Mouse (Mus musculus) CH12.LX (cell line): ENCODE measurements at regions not wholly inside any gene's neighbourhood (a gene's known extent, or its start where the extent isn't known, plus 50 kb on each side); places are given as distances from the start of the nearest gene placed in this dataset.

Experiments used
- CTCF ChIP-seq, 2 experiments: IDR thresholded peaks in 1 of 2; conservative IDR thresholded peaks in 1 of 2; 2 replicates each; pipeline ENCODE4 v1.5.1; 2011 to 2012; ENCODE audit warnings: low read depth in 2 of 2, low read length in 2 of 2, improper control_type of control experiment in 1 of 2, inconsistent platforms in 1 of 2, mild to moderate bottlenecking in 1 of 2, moderate library complexity in 1 of 2
- EP300 ChIP-seq: IDR thresholded peaks from 2 replicates; pipeline ENCODE4 v1.6.1; 2011; ENCODE audit warnings: low read length, improper control_type of control experiment
- MAX ChIP-seq: IDR thresholded peaks from 2 replicates; pipeline ENCODE4 v1.6.1; 2011; ENCODE audit warnings: low read length, improper control_type of control experiment
- SIN3A ChIP-seq: IDR thresholded peaks from 2 replicates; pipeline ENCODE4 v1.6.1; 2012; ENCODE audit warnings: low read length, improper control_type of control experiment, inconsistent platforms
- USF1 ChIP-seq: IDR thresholded peaks from 2 replicates; pipeline ENCODE4 v1.6.1; 2014; ENCODE audit warnings: low read depth, mild to moderate bottlenecking, inconsistent platforms, low read length, improper control_type of control experiment
- ZNF384 ChIP-seq: IDR thresholded peaks from 2 replicates; pipeline ENCODE4 v1.6.1; 2012; ENCODE audit warnings: low read depth, low read length, improper control_type of control experiment, inconsistent platforms

- TF ChIP-seq USF1 (no peak), CTCF (conservative IDR thresholded peaks at IDR 0.05 in 1 of 2, IDR thresholded peaks at IDR 0.05 in 1 of 2; ENCODE audit: low read depth in 2 of 2, low read length in 2 of 2) (peak in 1 of 2 experiments; percentile 53; a peak in 2 of 4 replicates), MAX (no peak), SIN3A (no peak), ZNF384 (no peak), EP300 (no peak)
Observed at GRCm38 (mm10) chrX:112949792-112950191, 235.5 kb downstream of the Chm start.
